Mouse (Mus musculus) neural tube, embryonic 10.5 days (tissue): ENCODE results near the gene Sapcd2.
A peak's percentile ranks its signal among the peaks of the same experiment; 100 is the strongest.

Experiments
- DNase-seq: peaks from one replicate; pipeline ENCODE4 v3.0.0-alpha.2; 2017; ENCODE audit warnings: low spot score; ENCODE audit errors: extremely low spot score

Gene Sapcd2

DNA sequence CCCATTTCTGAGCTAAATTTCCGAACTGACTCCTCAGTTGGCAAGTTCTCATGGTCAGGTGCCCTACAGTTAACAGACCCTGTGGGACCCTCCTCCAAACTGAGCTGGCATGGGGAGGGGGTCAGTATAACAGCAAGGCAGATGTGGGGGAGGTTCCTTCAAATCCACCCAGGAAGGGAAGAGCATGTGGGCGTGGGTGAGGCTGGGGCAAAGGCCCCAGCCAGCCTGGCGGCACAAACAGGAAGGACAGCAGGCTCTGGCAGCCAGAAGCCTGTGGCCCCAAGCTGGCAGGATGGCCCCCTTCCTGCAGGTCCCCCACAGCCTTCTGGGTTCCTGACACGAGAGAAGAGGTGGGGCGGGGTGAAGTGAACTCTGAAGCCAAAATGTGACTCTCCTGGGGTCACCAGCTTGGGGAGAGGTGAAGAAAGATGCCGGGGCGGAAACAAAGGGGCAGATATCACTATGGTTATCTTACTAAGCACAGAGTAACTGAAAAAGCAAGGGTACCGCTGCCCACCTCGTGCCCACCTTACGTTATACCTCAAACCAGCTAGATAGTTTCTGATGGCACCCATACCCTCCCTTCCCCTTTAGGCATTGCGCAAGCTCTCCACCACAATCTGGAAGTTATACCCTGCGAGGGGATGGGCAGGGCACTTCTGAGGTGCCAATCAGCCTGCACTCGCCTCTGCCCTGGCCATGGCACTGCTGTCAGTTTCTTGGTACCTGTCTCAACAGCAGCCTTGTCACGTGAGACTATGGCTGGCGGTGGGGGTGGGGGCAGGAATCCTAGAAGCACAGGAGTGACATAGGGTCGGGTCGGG, 50.7 kb downstream of the Sapcd2 start, which contains the start of gene Fut7:
Gene Fut7 (plus strand): TSS at position 681 of the 824 bp plus-strand sequence.
- DNase-seq, result no peak

DNA sequence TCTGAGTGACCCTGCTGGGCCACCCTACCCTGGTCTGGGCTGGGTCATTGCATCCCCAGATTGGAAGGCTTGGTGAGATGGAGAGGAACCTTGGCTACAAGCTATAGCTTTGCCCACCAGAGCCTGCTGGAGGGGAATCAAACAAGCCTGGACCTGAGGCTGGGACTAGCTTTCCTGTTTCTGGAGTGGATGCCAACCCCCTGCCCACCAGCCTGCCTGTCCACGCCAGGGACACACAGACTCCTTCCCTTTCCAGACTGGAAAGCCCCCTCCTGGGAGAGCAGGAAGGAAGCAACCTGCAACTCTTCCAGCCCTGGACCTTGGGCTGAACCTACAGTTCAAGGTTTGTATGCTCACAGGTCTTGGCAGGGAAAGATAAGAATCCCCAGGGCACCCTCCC, 51.5 kb downstream of the Sapcd2 start:
- no peak for DNase-seq

DNA sequence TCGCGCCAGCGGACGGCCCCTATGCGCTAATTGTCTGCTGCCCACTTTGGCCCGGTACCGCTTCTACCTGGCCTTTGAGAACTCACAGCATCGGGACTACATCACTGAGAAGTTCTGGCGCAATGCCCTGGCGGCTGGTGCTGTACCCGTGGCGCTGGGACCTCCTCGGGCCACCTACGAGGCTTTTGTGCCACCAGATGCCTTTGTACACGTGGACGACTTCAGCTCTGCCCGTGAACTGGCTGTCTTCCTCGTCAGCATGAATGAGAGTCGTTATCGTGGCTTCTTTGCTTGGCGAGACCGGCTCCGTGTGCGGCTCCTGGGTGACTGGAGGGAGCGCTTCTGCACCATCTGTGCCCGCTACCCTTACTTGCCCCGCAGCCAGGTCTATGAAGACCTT, 53.4 kb downstream of the Sapcd2 start:
- no peak for DNase-seq

DNA sequence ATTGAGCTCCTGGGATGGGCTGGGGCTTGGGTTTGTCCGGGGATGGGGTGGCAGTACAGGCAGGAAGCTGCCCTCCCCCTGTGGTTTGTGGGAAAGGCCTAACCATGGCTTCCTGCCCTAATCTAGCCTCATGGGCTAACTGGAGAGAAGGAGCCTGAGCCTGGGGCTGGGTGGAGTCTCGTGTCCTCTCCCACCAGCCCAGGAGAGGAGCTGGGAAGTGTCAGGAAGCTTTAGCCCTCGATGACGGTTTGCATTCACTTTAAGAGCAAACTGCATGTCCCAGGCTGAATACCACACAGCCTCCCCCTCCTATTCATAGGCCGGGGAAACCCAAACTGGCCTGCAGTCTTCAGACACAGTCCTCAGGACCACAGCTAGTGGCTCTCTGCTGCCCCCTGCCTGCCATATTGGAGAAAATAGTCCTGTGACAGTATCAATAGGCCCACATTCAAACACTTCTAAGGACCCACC, 54.6 kb downstream of the Sapcd2 start:
- DNase-seq, result peak; percentile 77

DNA sequence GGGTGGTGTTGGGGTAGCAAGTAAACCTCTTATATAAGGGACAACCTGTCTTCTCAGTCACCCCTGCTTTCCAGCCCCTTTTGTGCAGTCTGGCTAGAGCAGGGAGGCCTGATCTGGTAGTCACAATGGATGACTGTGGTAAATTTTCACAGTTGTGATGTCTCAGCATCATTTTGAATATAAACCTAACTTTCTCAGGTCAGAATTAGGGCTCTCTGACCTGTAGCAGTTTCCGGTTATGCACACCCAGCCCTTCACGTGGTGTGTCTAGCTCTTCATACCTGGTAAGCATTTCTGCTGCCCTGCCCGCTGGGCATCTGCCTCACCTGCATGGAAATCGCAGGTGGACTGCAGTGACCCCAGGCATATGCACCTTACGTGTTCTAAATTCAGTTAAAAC, 55.1 kb downstream of the Sapcd2 start:
- DNase-seq, result no peak
